Mouse (Mus musculus) testis, adult 2 months (tissue): Measurements from ENCODE around the gene Tnfrsf11a.

Source experiments
- CTCF ChIP-seq: fragments of 200-500 bp; IDR thresholded peaks from 2 replicates; pipeline ENCODE4 v1.5.1; 2012; ENCODE audit warnings: low read depth, mild to moderate bottlenecking, inconsistent platforms, low read length, moderate library complexity; ENCODE audit not compliant: control insufficient read depth, insufficient read depth, insufficient replicate concordance
- POLR2A ChIP-seq: fragments of 200-500 bp; IDR thresholded peaks from 2 replicates; pipeline ENCODE4 v1.6.1; 2012; ENCODE audit warnings: low read depth, mild to moderate bottlenecking, inconsistent platforms, low read length, moderate library complexity; ENCODE audit not compliant: control insufficient read depth

- no peak for TF ChIP-seq POLR2A
- no peak for TF ChIP-seq CTCF
Observed at GRCm38 (mm10) chr1:105815736-105816135, 35.2 kb downstream of the Tnfrsf11a start.
